2 mouse cellular contexts compared by ENCODE assay signal in genomic region chr19:29015410-29016203, GRCm38 (mm10).
A peak's percentile ranks its signal among the peaks of the same experiment; 100 is the strongest.
TF ChIP-seq lines count a peak whose summit lies in the region.

No protein-coding gene starts in this region.

TF ChIP-seq in CH12.LX, 34 proteins besides CTCF, POLR2A, EP300 and RAD21:
- peak; percentile 79 for TF ChIP-seq BHLHE40 (IDR thresholded peaks at IDR 0.05; ENCODE audit: low read depth, low read length)
- TF ChIP-seq ETS1 (conservative IDR thresholded peaks at IDR 0.05; ENCODE audit: low read depth, low read length), result peak; percentile 27; the same call in 1 of the 2 replicates
- TF ChIP-seq CHD2 (IDR thresholded peaks at IDR 0.05; ENCODE audit: low read length), result no peak
TF ChIP-seq in CH12.LX: peak in this region for 2.

TF ChIP-seq in MEL, 35 proteins besides CTCF, POLR2A, EP300 and RAD21:
- TF ChIP-seq MXI1 (IDR thresholded peaks at IDR 0.05; ENCODE audit: low read depth, low read length), result peak; percentile 62; the same call in 1 of the 2 replicates
- TF ChIP-seq GATA1 (IDR thresholded peaks at IDR 0.05; ENCODE audit: low read depth, low read length), result peak; percentile 70
- no peak for TF ChIP-seq ZKSCAN1 (IDR thresholded peaks at IDR 0.05; ENCODE audit: low read depth, low read length)
- TF ChIP-seq RCOR1 (IDR thresholded peaks at IDR 0.05; ENCODE audit: low read depth, low read length), result peak; percentile 20; the same call in 1 of the 2 replicates
- peak; percentile 66 for TF ChIP-seq SIN3A (IDR thresholded peaks at IDR 0.05; ENCODE audit: low read length)
- no peak for TF ChIP-seq CHD1 (IDR thresholded peaks at IDR 0.05; ENCODE audit: low read depth, low read length)
- TF ChIP-seq MYC (IDR thresholded peaks at IDR 0.05; ENCODE audit: low read depth, low read length), result 0 out of 2 replicates have a peak, but pooled peaks have one; percentile 36
- peak; percentile 49; the same call in 1 of the 2 replicates for TF ChIP-seq MEF2A (IDR thresholded peaks at IDR 0.05; ENCODE audit: extremely low read depth, insufficient replicate concordance, low read depth, low read length, poor library complexity, severe bottlenecking)
- TF ChIP-seq TCF12 (IDR thresholded peaks at IDR 0.05; ENCODE audit: low read depth, low read length), result peak; percentile 31; the same call in 1 of the 2 replicates
